Mouse (Mus musculus) megakaryocyte, embryonic 14.5 days (primary cell): ENCODE results near the gene Mrgbp.

Source experiments
- FLI1 ChIP-seq: IDR thresholded peaks from 2 replicates; pipeline ENCODE4 v1.6.1; 2012; ENCODE audit warnings: low read length, inconsistent platforms, mixed read lengths
- GATA1 ChIP-seq: IDR thresholded peaks from 3 replicates; pipeline ENCODE4 v1.6.1; 2012; ENCODE audit warnings: mixed read lengths, low read length, inconsistent platforms, borderline replicate concordance

DNA sequence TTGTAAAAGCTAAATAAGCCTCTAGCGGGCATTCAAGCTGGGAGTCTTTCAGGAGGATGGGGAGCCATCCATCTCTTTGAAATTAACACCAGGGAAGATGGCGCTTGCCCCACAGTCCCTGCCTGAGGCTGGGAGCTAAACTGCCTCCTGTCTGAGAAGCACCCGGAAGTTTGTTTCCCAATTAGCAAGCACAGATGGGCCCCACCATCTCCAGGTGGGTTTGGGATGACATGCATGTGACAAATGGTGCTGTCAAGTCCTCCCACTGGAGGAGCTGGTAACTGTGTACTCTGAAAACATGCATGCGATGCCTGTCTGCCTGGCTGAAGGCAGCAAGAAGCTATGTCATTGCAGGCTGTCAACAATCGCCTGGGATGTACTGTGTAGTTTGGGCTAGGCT lies 17.3 kb upstream of the Mrgbp start:
- TF ChIP-seq FLI1 (no peak), GATA1 (no peak)
